Mouse (Mus musculus) bone marrow, adult 2 months (tissue): ENCODE results near the gene Mgarp. TPM values are rescaled to one million over a fixed set of nuclear protein-coding genes. Genes with fewer than 3 reads are reported as not detected.

ENCODE experiments used
- H3K27ac ChIP-seq: fragments of 200-500 bp; 2 replicates; pipeline ENCODE4 v1.5.1; 2012; ENCODE audit warnings: low read depth, mild to moderate bottlenecking, control low read depth, inconsistent platforms, low read length; ENCODE audit not compliant: control insufficient read depth, poor library complexity, insufficient read depth
- H3K4me1 ChIP-seq: fragments of 200-500 bp; 2 replicates; pipeline ENCODE4 v1.6.1; 2011; ENCODE audit warnings: low read length; ENCODE audit not compliant: control insufficient read depth, insufficient read depth
- H3K4me3 ChIP-seq: fragments of 200-500 bp; replicated peaks from 2 replicates; pipeline ENCODE3; 2011; ENCODE audit warnings: mild to moderate bottlenecking, low read depth, low read length, control low read depth; ENCODE audit not compliant: control insufficient read depth
- CTCF ChIP-seq: fragments of 200-500 bp; IDR thresholded peaks from 2 replicates; pipeline ENCODE4 v1.5.1; 2011; ENCODE audit warnings: low read length, control low read depth; ENCODE audit not compliant: control insufficient read depth, insufficient read depth
- POLR2A ChIP-seq: fragments of 200-500 bp; IDR thresholded peaks from 2 replicates; pipeline ENCODE4 v1.6.1; 2011; ENCODE audit warnings: low read depth, mild to moderate bottlenecking, control low read depth, low read length, borderline replicate concordance; ENCODE audit not compliant: control insufficient read depth
- WGBS: fragments of 180-500 bp; shearing (Covaris S2); methylation state at CpG from one replicate; pipeline ENCODE4 v1.1.7; 2018; 5-methylcytosine and 5-hydroxymethylcytosine counted together
- polyA plus RNA-seq: library from polyadenylated mRNA; stranded (reverse); fragments of >200 nt; gene quantifications from 2 replicates; pipeline ENCODE4 v1.2.4, GENCODE M21; 2011; ENCODE audit warnings: low replicate concordance; ENCODE audit not compliant: missing spikeins, insufficient read depth, insufficient read length

The Mgarp gene
- polyA plus RNA-seq, 1 experiment: not detected

DNA sequence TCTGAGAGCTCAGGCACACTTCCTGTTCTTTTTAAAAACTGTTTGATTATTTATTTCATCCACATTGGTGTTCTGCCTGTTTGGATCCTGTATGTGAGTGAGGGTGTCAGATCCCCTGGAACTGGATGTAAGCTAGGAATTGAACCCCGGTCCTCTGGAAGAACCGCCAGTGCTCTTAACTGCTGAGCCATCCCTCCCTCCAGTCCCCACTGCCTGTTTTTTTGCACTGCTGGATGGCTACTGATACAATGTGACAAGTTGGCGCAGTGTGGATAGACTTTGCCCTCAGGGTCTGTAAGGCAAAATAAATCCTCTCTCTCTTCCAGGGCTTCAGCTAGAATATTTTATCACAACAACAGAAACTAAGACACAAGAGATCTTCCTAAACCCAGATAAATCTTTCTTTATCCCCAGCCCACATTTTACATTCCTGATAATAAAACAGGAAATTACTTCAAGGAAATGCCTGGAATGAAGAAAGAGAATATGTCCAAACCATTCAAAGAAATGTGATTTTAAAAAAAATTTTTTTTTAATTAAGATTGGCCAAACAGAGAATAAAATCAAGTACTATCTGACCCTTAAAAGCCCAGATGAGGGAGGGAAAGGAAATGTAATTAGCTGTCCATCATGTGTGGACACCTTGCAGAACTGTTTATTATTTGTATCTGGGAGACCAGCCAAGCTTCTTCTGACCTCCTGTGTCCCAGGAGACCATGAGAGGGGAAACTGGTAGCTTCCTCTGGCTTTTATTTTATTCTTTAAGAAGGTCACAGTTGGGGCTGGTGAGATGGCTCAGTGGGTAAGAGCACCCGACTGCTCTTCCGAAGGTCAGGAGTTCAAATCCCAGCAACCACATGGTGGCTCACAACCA is 16.5 kb downstream of the Mgarp start:
- H3K27ac ChIP-seq: no peak overlapping the region
- peaks cover 3% of the 10 kb centered on the region; the same call in 1 of the 2 replicates for H3K4me1 ChIP-seq
- WGBS: 78% methylated on average over 5 of the region's 5 CpGs
- TF ChIP-seq CTCF: no peak
- TF ChIP-seq POLR2A: no peak
- H3K4me3 ChIP-seq: no peak overlapping the region

DNA sequence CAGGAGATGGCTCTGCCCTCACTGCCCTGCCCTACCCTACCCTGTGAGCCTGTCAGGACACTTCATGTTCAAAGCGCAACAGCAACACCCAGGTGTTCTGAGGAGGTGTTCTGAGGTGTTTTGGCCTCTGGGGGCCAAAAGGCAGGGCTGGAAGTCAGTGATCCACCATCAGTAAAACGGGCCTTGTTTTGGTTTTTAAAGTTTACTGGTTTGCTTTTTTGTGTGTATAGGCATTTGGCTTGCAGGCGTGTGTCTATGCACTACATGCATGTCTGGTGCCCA is 17.9 kb downstream of the Mgarp start:
- Histone ChIP-seq H3K4me3 (peak overlapping the region; percentile 39), H3K4me1 (peaks cover 3% of the 10 kb centered on the region; the same call in 1 of the 2 replicates), H3K27ac (peak overlapping the region; percentile 36)
- no peak for TF ChIP-seq POLR2A
- WGBS: 74% methylated on average over 3 of the region's 3 CpGs

DNA sequence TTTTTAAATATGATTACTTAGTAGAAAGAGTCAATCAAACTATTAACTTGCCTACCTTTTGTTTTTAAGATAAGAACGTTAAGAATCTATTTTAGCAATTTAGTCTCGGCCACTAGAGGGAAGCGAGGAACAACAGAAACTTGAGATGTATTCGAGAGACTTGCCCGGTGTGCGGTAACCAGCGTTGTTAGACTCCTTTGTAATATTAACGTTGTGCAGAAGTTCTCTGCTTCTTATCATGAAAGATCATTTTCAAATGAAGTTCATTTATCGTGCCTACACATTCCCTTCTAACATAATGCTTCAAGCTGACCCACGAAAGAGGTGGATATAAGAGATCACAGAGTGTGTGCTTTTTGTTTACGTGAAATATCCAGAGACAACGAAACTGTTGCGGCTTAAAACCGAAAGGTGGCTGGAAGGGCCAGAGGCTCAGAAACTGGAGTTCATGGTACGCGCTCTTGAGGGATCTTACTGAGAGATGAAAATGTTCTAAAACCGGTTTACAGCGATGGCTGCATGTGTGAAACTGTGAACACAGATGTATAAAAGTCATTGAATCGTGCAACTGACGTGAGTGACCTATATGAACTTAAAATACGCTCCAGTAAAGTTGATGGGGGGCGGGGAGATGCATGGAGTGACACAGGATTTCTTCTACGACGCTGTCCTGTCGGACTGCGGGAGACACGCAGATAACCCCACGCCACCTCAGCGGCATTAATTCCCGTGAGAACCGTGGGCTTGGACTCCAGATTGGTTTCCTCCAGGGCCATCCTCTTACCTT is 18.5 kb downstream of the Mgarp start:
- 24% methylated on average over 31 of the region's 31 CpGs for WGBS
- peak overlapping the region; percentile 39 for H3K4me3 ChIP-seq
- TF ChIP-seq POLR2A (no peak), CTCF (no peak)
- H3K27ac ChIP-seq: peak overlapping the region; percentile 36
- H3K4me1 ChIP-seq: peaks cover 3% of the 10 kb centered on the region; the same call in 1 of the 2 replicates

DNA sequence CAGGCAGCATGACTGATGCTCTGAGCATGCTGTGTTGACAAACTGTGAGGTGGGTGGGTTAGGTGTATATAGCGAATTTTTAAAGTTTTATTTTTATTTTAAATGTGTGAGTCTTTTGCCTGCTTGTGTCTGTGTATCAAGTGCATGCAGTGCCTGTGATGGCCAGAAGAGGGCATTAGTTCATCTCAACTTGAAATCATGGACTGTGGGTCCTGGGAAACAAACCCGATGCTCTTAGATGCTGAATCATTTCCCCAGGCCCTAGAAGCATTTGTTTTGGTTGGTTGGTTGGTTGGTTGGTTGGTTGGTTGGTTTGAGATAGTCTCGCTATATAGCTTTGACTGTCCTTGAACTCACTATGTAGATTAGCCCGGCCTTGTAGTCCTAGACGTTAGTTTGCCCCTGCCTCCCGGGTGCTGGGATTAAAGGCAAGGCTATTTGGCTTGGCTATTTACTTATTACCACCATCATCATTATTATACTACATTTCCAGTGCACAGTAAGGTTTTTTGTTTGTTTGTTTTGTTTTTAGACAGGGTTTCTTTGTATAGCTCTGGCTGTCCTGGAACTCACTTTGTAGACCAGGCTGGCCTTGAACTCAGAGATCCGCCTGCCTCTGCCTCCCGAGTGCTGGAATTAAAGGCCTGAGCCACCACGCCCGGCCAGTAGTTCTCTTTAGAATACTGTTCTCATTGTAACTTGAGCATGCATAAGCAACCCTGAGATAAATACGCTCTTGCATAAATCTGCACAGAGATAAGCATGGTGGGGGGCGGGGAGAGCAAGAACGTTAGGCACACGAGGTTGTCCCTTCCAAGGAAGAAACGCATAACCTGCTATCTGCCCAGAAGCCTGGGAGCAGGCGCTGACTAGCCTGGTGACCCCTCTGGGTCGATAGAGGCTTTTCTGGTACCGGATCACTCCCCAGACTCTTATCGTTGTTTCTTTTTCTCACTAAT is 21.0 kb downstream of the Mgarp start:
- Histone ChIP-seq H3K4me1 (peaks cover 3% of the 10 kb centered on the region; the same call in 1 of the 2 replicates), H3K27ac (no peak overlapping the region), H3K4me3 (no peak overlapping the region)
- peak; percentile 36; the same call in 1 of the 2 replicates for TF ChIP-seq CTCF
- TF ChIP-seq POLR2A: no peak
- 60% methylated on average over 19 of the region's 19 CpGs for WGBS

DNA sequence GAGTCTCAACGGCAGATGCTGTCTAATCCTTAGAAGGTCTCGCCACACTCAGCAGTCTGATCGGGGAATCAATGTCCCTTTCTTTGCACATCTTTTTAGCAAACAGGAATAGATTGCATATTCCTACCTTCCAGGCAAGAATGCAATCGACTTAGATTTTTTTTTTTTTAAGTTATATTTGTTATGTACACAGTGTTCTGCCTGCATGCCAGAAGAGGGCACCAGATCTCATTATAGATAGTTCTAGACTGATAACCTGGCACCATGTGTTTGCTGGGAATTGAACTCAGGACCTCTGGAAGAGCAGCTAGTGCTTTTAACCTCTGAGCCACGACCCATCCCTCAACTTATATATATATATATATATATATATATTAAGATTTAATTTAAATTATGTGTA is 23.0 kb downstream of the Mgarp start:
- 68% methylated on average over 5 of the region's 5 CpGs for WGBS
- peaks cover 2% of the 10 kb centered on the region; the same call in 1 of the 2 replicates for H3K4me1 ChIP-seq
- no peak overlapping the region for H3K27ac ChIP-seq
- TF ChIP-seq POLR2A (no peak), CTCF (no peak)
- no peak overlapping the region for H3K4me3 ChIP-seq

DNA sequence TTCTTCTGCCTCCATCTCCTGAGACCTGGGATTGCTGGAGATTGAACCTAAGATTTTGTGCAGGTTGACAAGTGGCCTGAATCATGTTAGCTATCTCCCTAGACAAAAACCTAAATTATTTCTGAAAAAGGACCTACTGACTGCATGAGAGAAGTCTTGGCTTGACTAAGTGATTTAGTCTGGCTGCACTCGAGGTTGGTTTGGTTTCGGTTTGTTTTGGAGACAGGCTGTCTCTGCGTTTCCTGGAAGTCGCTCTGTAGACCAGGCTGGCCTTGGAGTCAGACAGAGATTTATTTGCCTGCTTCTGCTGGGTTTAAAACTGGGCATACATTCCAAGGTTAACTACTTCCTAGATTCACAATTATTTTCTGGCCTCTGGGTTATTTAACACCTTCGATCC is 23.7 kb downstream of the Mgarp start:
- peaks cover 1% of the 10 kb centered on the region; the same call in 1 of the 2 replicates for H3K4me1 ChIP-seq
- H3K27ac ChIP-seq: no peak overlapping the region
- TF ChIP-seq POLR2A: no peak
- no peak for TF ChIP-seq CTCF
- no peak overlapping the region for H3K4me3 ChIP-seq
- WGBS: 43% methylated on average over 5 of the region's 5 CpGs

DNA sequence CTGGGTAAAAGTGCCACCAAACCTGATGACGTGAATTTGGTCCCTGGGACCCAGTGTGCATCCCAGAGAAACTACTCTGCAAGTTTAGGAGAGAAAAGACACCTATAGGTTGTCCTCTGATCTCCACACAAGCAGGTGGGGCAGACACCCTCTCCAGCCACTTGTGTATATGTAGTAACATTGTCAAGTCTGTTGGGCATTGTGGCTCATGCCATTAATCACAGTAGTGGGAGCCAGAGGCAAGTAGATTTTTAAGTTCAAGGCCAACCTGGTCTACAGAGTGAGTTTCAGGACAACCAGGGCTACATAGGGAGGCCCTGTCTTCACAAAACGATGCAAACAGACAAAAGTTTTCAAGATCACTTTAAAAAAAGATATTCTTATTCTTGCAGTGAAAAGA is 24.7 kb downstream of the Mgarp start:
- no peak for TF ChIP-seq CTCF
- WGBS: 86% methylated on average over 2 of the region's 2 CpGs

DNA sequence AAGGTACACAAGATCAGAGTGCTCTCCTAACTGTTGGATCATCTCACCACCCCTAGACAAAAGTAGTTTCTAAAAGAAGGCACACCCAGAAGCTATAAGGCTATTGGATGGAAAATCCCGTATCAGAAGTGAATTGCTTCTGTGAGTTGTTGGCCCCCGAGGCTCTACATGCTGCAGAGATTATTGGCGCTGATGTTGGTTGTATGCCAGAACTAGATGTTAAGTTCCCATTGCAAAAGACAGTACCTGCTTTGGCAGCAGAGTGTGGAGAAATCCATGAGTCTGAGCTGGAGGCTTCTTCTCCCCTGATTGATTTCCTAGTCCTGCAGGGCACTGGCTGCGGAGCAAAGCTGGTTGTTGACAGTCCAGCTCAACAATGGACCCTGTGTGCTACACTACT is 28.5 kb downstream of the Mgarp start:
- TF ChIP-seq CTCF: no peak
- no peak for TF ChIP-seq POLR2A
- H3K4me3 ChIP-seq: no peak overlapping the region
- WGBS: 60% methylated on average over 4 of the region's 4 CpGs
- no peak overlapping the region for H3K27ac ChIP-seq
- no peaks in the 10 kb centered on the region; the same call in 1 of the 2 replicates for H3K4me1 ChIP-seq

More for the DNA sequence above, 24.7 kb downstream of the Mgarp start:
- Histone ChIP-seq H3K4me3 (no peak overlapping the region), H3K4me1 (peaks cover 1% of the 10 kb centered on the region; the same call in 1 of the 2 replicates), H3K27ac (no peak overlapping the region)
